Mouse (Mus musculus) midbrain, postnatal 0 days (tissue): ENCODE measurements around the gene Ing5. TPM values are rescaled to one million over a fixed set of nuclear protein-coding genes. Genes with fewer than 3 reads are reported as not detected.
"Not testable (repeated sequence)": the region's sequence is repeated elsewhere in the genome, so short reads cannot be mapped to it uniquely, and the experiment has no call there.

ENCODE experiments used
- ATAC-seq: fragments of 200-750 bp; cut with Nextera tagmentation; 2 replicates; pipeline ENCODE4 v1.8.0; 2017; ENCODE audit warnings: moderate number of reproducible peaks, mild to moderate bottlenecking, moderate TSS enrichment, moderate library complexity; ENCODE audit not compliant: low FRiP score
- DNase-seq: peaks from one replicate; pipeline ENCODE4 v3.0.0-alpha.2; 2015; ENCODE audit warnings: low spot score
- H3K27ac ChIP-seq: fragments of 300-500 bp; sonication (generic); 2 replicates; pipeline ENCODE4 v1.5.1; 2014; ENCODE audit warnings: low read depth, mild to moderate bottlenecking, low read length, mixed read lengths
- H3K27me3 ChIP-seq: fragments of 300-500 bp; sonication (generic); 2 replicates; pipeline ENCODE4 v1.6.1; 2014; ENCODE audit warnings: low read length, control low read depth, mixed read lengths; ENCODE audit not compliant: insufficient read depth
- H3K36me3 ChIP-seq: fragments of 300-500 bp; sonication (generic); 2 replicates; pipeline ENCODE4 v1.6.1; 2014; ENCODE audit warnings: low read length, control low read depth, mixed read lengths; ENCODE audit not compliant: insufficient read depth
- H3K4me1 ChIP-seq: fragments of 300-500 bp; sonication (generic); 2 replicates; pipeline ENCODE4 v1.6.1; 2014; ENCODE audit warnings: mild to moderate bottlenecking, control low read depth, antibody characterized with exemption, low read length, mixed read lengths; ENCODE audit not compliant: insufficient read depth
- H3K4me2 ChIP-seq: fragments of 300-500 bp; sonication (generic); 2 replicates; pipeline ENCODE4 v1.6.1; 2014; ENCODE audit warnings: low read depth, mild to moderate bottlenecking, low read length, mixed read lengths; ENCODE audit not compliant: poor library complexity, severe bottlenecking
- H3K4me3 ChIP-seq: fragments of 300-500 bp; sonication (generic); 2 replicates; pipeline ENCODE4 v1.5.1; 2014; ENCODE audit warnings: low read depth, mild to moderate bottlenecking, low read length, moderate library complexity
- H3K9ac ChIP-seq: fragments of 300-500 bp; sonication (generic); replicated peaks from 2 replicates; pipeline ENCODE4 v1.6.1; 2014; ENCODE audit warnings: mild to moderate bottlenecking, low read length, moderate library complexity, mixed read lengths; ENCODE audit not compliant: poor library complexity, severe bottlenecking
- H3K9me3 ChIP-seq: fragments of 300-500 bp; sonication (generic); 2 replicates; pipeline ENCODE4 v1.6.1; 2016; ENCODE audit warnings: low read length, control low read depth
- CTCF ChIP-seq: IDR thresholded peaks from 2 replicates; pipeline ENCODE4 v1.5.1; 2016; ENCODE audit warnings: antibody characterized with exemption, mild to moderate bottlenecking
- WGBS: fragments of 180-500 bp; shearing (Covaris S2); extraction: QIAGEN DNeasy Blood & Tissue Kit; methylation state at CpG from one replicate; pipeline ENCODE4 v1.1.7; 2014; 5-methylcytosine and 5-hydroxymethylcytosine counted together
- polyA plus RNA-seq: library from polyadenylated mRNA; unstranded; fragments of >200 nt; fragmentation: Nextera tagmentation; extraction: Ambion mirVana; gene quantifications from 2 replicates; pipeline ENCODE4 v1.2.1, GENCODE M21; 2015
- total RNA-seq: library from RNA; depleted of rRNA; stranded (reverse); fragments of >200 nt; gene quantifications from 2 replicates; pipeline ENCODE4 v1.2.3, GENCODE M21; 2014

Gene Ing5
- total and polyA plus RNA-seq, 2 experiments from 2014 or later, result 7.1 to 12.6 TPM

- Histone ChIP-seq H3K4me3 (no peak overlapping the region), H3K36me3 (no peaks in the 10 kb centered on the region), H3K9ac (no peak overlapping the region), H3K27ac (no peak overlapping the region), H3K4me2 (no peak overlapping the region), H3K4me1 (no peaks in the 10 kb centered on the region), H3K9me3 (no peaks in the 10 kb centered on the region), H3K27me3 (no peaks in the 10 kb centered on the region)
- TF ChIP-seq CTCF, result no peak
- no peak for ATAC-seq
- no peak for DNase-seq
- whole genome bisulfite sequencing, result 89% methylated on average over 1 of the region's 1 CpGs
These were observed 43.7 kb upstream of the Ing5 start for GRCm38 (mm10) chr1:93760076-93760475.

GRCm38 (mm10) chr1:93763531-93763930, 40.2 kb upstream of the Ing5 start:
- WGBS, result 94% methylated on average over 3 of the region's 3 CpGs
- H3K4me1 ChIP-seq, H3K4me2 ChIP-seq, ATAC-seq, H3K36me3 ChIP-seq, H3K9ac ChIP-seq, H3K27ac ChIP-seq, H3K27me3 ChIP-seq, H3K4me3 ChIP-seq, DNase-seq, H3K9me3 ChIP-seq: not testable (repeated sequence)

- Histone ChIP-seq H3K9ac (no peak overlapping the region), H3K27me3 (no peaks in the 10 kb centered on the region), H3K9me3 (no peaks in the 10 kb centered on the region), H3K4me1 (no peaks in the 10 kb centered on the region), H3K4me3 (no peak overlapping the region), H3K27ac (no peak overlapping the region), H3K4me2 (no peak overlapping the region), H3K36me3 (peaks cover 3% of the 10 kb centered on the region; the same call in 1 of the 2 replicates)
- TF ChIP-seq CTCF, result no peak
- 96% methylated on average over 9 of the region's 9 CpGs for WGBS
- no peak for DNase-seq
- ATAC-seq, result no peak
These were observed 38.7 kb upstream of the Ing5 start for GRCm38 (mm10) chr1:93764871-93765591.

- Histone ChIP-seq H3K4me1 (no peaks in the 10 kb centered on the region), H3K4me3 (no peak overlapping the region), H3K27ac (no peak overlapping the region), H3K9me3 (no peaks in the 10 kb centered on the region), H3K9ac (no peak overlapping the region), H3K4me2 (no peak overlapping the region), H3K36me3 (peaks cover 3% of the 10 kb centered on the region; the same call in 1 of the 2 replicates), H3K27me3 (no peaks in the 10 kb centered on the region)
- TF ChIP-seq CTCF, result no peak
- 95% methylated on average over 6 of the region's 6 CpGs for WGBS
- DNase-seq (no peak), ATAC-seq (no peak)
These were observed 36.2 kb upstream of the Ing5 start for GRCm38 (mm10) chr1:93767600-93767999.

GRCm38 (mm10) chr1:93769901-93770300, 33.9 kb upstream of the Ing5 start:
- DNase-seq (no peak), ATAC-seq (no peak)
- Histone ChIP-seq H3K4me1 (no peaks in the 10 kb centered on the region), H3K9me3 (no peaks in the 10 kb centered on the region), H3K27ac (no peak overlapping the region), H3K27me3 (no peaks in the 10 kb centered on the region), H3K36me3 (peaks cover 15% of the 10 kb centered on the region), H3K4me2 (no peak overlapping the region), H3K4me3 (no peak overlapping the region), H3K9ac (no peak overlapping the region)
- no peak for TF ChIP-seq CTCF
- 98% methylated on average over 3 of the region's 3 CpGs for WGBS

GRCm38 (mm10) chr1:93776686-93777085, 27.1 kb upstream of the Ing5 start:
- WGBS, result 82% methylated on average over 5 of the region's 5 CpGs
- Histone ChIP-seq H3K27me3 (no peaks in the 10 kb centered on the region), H3K4me3 (no peak overlapping the region), H3K4me2 (no peak overlapping the region), H3K4me1 (no peaks in the 10 kb centered on the region), H3K9me3 (no peaks in the 10 kb centered on the region), H3K36me3 (peaks cover 60% of the 10 kb centered on the region), H3K27ac (no peak overlapping the region), H3K9ac (no peak overlapping the region)
- ATAC-seq, result no peak
- no peak for TF ChIP-seq CTCF
- DNase-seq, result no peak
